Mouse (Mus musculus) CH12.LX (cell line): ENCODE results near the gene Zc3h10. TPM values are rescaled to one million over a fixed set of nuclear protein-coding genes. Genes with fewer than 3 reads are reported as not detected.

Experiments
- DNase-seq: peaks from one replicate; pipeline ENCODE4 v3.0.0-alpha.2; 2013; ENCODE audit errors: extremely low read depth
- H3K27ac ChIP-seq: 2 replicates; pipeline ENCODE4 v1.5.1; 2012; ENCODE audit warnings: low read depth, mild to moderate bottlenecking, control low read depth, moderate library complexity; ENCODE audit not compliant: insufficient read depth
- H3K27me3 ChIP-seq: replicated peaks from 2 replicates; pipeline ENCODE3; 2012; ENCODE audit warnings: inconsistent platforms
- H3K36me3 ChIP-seq, 2 experiments: replicated peaks in 1 of 2; 2 replicates each; pipeline versions ENCODE3 to v1.6.1; 2012; ENCODE audit warnings: inconsistent platforms in 1 of 2, low read length in 1 of 2, mild to moderate bottlenecking in 1 of 2, mixed read lengths in 1 of 2, moderate library complexity in 1 of 2; ENCODE audit not compliant: control insufficient read depth in 1 of 2, insufficient read depth in 1 of 2
- H3K4me1 ChIP-seq, 2 experiments: 2 replicates each; pipeline ENCODE4 v1.6.1; 2012; ENCODE audit warnings: inconsistent platforms in 1 of 2, moderate library complexity in 1 of 2; ENCODE audit not compliant: insufficient read depth in 2 of 2, control insufficient read depth in 1 of 2
- H3K4me2 ChIP-seq: 2 replicates; pipeline ENCODE4 v1.6.1; 2012; ENCODE audit warnings: low read depth, mild to moderate bottlenecking, control low read depth; ENCODE audit not compliant: poor library complexity, insufficient read depth, severe bottlenecking
- H3K4me3 ChIP-seq, 3 experiments: fragments of 150-350 bp in 1 of 3; sonication (generic) in 1 of 3; replicated peaks in 1 of 3; 2 replicates each; pipeline versions ENCODE3 to v1.5.1; 2011 to 2012; ENCODE audit warnings: low read depth in 2 of 3, low read length in 2 of 3, mild to moderate bottlenecking in 2 of 3, moderate library complexity in 2 of 3, control low read depth in 1 of 3, improper control_type of control experiment in 1 of 3, inconsistent platforms in 1 of 3, mixed read lengths in 1 of 3; ENCODE audit not compliant: poor library complexity in 1 of 3
- H3K79me2 ChIP-seq: replicated peaks from 2 replicates; pipeline ENCODE4 v1.6.1; 2012; ENCODE audit warnings: mild to moderate bottlenecking, moderate library complexity; ENCODE audit not compliant: control insufficient read depth, poor library complexity, insufficient read depth, severe bottlenecking; ENCODE audit errors: extremely low read depth
- H3K9ac ChIP-seq: 2 replicates; pipeline ENCODE4 v1.6.1; 2012; ENCODE audit warnings: low read depth, mild to moderate bottlenecking, control low read depth, moderate library complexity; ENCODE audit not compliant: insufficient read depth
- H3K9me3 ChIP-seq: replicated peaks from 2 replicates; pipeline ENCODE3; 2012; ENCODE audit warnings: low read length, inconsistent platforms, mixed read lengths
- CHD1 ChIP-seq: IDR thresholded peaks from 2 replicates; pipeline ENCODE4 v1.6.1; 2012; ENCODE audit warnings: low read depth, low read length, improper control_type of control experiment, inconsistent platforms
- CHD2 ChIP-seq: IDR thresholded peaks from 2 replicates; pipeline ENCODE4 v1.6.1; 2011; ENCODE audit warnings: low read length, improper control_type of control experiment
- E2F4 ChIP-seq: IDR thresholded peaks from 2 replicates; pipeline ENCODE4 v1.6.1; 2011; ENCODE audit warnings: low read depth, low read length, improper control_type of control experiment; ENCODE audit not compliant: insufficient replicate concordance
- ELF1 ChIP-seq: IDR thresholded peaks from 2 replicates; pipeline ENCODE4 v1.6.1; 2014; ENCODE audit warnings: low read depth, mild to moderate bottlenecking, inconsistent platforms, low read length, improper control_type of control experiment
- ETS1 ChIP-seq: conservative IDR thresholded peaks from 2 replicates; pipeline ENCODE4 v1.6.1; 2012; ENCODE audit warnings: low read depth, mild to moderate bottlenecking, inconsistent platforms, low read length, improper control_type of control experiment, moderate library complexity
- IRF4 ChIP-seq: IDR thresholded peaks from 2 replicates; pipeline ENCODE4 v1.6.1; 2014; ENCODE audit warnings: low read depth, mild to moderate bottlenecking, inconsistent platforms, low read length, improper control_type of control experiment
- MAFK ChIP-seq: IDR thresholded peaks from 2 replicates; pipeline ENCODE4 v1.6.1; 2011; ENCODE audit warnings: low read length, improper control_type of control experiment; ENCODE audit not compliant: insufficient replicate concordance
- MAX ChIP-seq: IDR thresholded peaks from 2 replicates; pipeline ENCODE4 v1.6.1; 2011; ENCODE audit warnings: low read length, improper control_type of control experiment
- MAZ ChIP-seq: IDR thresholded peaks from 2 replicates; pipeline ENCODE4 v1.6.1; 2012; ENCODE audit warnings: low read depth, mild to moderate bottlenecking, inconsistent platforms, low read length, improper control_type of control experiment, moderate library complexity
- MEF2A ChIP-seq: IDR thresholded peaks from 2 replicates; pipeline ENCODE4 v1.6.1; 2014; ENCODE audit warnings: low read depth, mild to moderate bottlenecking, inconsistent platforms, low read length, improper control_type of control experiment, borderline replicate concordance
- MXI1 ChIP-seq: IDR thresholded peaks from 2 replicates; pipeline ENCODE4 v1.6.1; 2011; ENCODE audit warnings: mild to moderate bottlenecking, low read depth, low read length, improper control_type of control experiment
- MYC ChIP-seq: IDR thresholded peaks from 2 replicates; pipeline ENCODE4 v1.6.1; 2011; ENCODE audit warnings: low read depth, mild to moderate bottlenecking, improper control_type of control experiment, low read length
- NELFE ChIP-seq: IDR thresholded peaks from 2 replicates; pipeline ENCODE4 v1.6.1; 2011; ENCODE audit warnings: low read depth, low read length, improper control_type of control experiment
- PAX5 ChIP-seq: IDR thresholded peaks from 2 replicates; pipeline ENCODE4 v1.6.1; 2012; ENCODE audit warnings: low read length, inconsistent platforms, mixed read lengths
- POLR2AphosphoS2 ChIP-seq: IDR thresholded peaks from 2 replicates; pipeline ENCODE4 v1.6.1; 2011; ENCODE audit warnings: low read depth, low read length, improper control_type of control experiment
- RAD21 ChIP-seq: IDR thresholded peaks from 2 replicates; pipeline ENCODE4 v1.6.1; 2011; ENCODE audit warnings: low read depth, mild to moderate bottlenecking, low read length, improper control_type of control experiment, moderate library complexity
- SIN3A ChIP-seq: IDR thresholded peaks from 2 replicates; pipeline ENCODE4 v1.6.1; 2012; ENCODE audit warnings: low read length, improper control_type of control experiment, inconsistent platforms
- SMC3 ChIP-seq: IDR thresholded peaks from 2 replicates; pipeline ENCODE4 v1.6.1; 2011; ENCODE audit warnings: low read depth, low read length, improper control_type of control experiment
- UBTF ChIP-seq: IDR thresholded peaks from 2 replicates; pipeline ENCODE4 v1.6.1; 2012; ENCODE audit warnings: low read depth, mild to moderate bottlenecking, inconsistent platforms, low read length, improper control_type of control experiment, moderate library complexity
- USF1 ChIP-seq: IDR thresholded peaks from 2 replicates; pipeline ENCODE4 v1.6.1; 2014; ENCODE audit warnings: low read depth, mild to moderate bottlenecking, inconsistent platforms, low read length, improper control_type of control experiment
- USF2 ChIP-seq: conservative IDR thresholded peaks from 2 replicates; pipeline ENCODE4 v1.6.1; 2011; ENCODE audit warnings: low read depth, low read length, improper control_type of control experiment
- ZMIZ1 ChIP-seq: IDR thresholded peaks from 2 replicates; pipeline ENCODE4 v1.6.1; 2012; ENCODE audit warnings: low read depth, mild to moderate bottlenecking, inconsistent platforms, low read length, improper control_type of control experiment
- ZNF384 ChIP-seq: IDR thresholded peaks from 2 replicates; pipeline ENCODE4 v1.6.1; 2012; ENCODE audit warnings: low read depth, low read length, improper control_type of control experiment, inconsistent platforms
- dilution Hi-C: fragments of 300-500 bp; cut with MboI; formaldehyde crosslinking; loops from 2 replicates; pipeline ENCODE4 v1.14.3; 2020; ENCODE audit warnings: low sequenced_read_pairs; ENCODE audit not compliant: extremely low pct_unique_long_range_greater_than_20kb, extremely low pct_ligation_motif_present
- in situ Hi-C: fragments of 300-500 bp; cut with MboI; formaldehyde crosslinking; loops from 3 replicates; pipeline ENCODE4 v1.14.3; 2019; ENCODE audit warnings: low sequenced_read_pairs, low pct_ligation_motif_present, low pct_unique_long_range_greater_than_20kb, mixed read lengths
- polyA plus RNA-seq: library from polyadenylated mRNA; unstranded; fragments of >175 nt; gene quantifications from 2 replicates; pipeline ENCODE4 v1.2.1, GENCODE M21; 2012; ENCODE audit warnings: low read depth; ENCODE audit not compliant: insufficient read length
- total RNA-seq, 2 experiments: library from RNA; depleted of rRNA; stranded (reverse); fragments of 300-350 nt in 1 of 2; fragments of >200 nt in 1 of 2; gene quantifications; 2 replicates each; pipeline ENCODE4 v1.2.3; 2012 to 2014

The Zc3h10 gene
- total and polyA plus RNA-seq, 3 experiments = 14.4 to 19.9 (median 16.2) TPM

DNA sequence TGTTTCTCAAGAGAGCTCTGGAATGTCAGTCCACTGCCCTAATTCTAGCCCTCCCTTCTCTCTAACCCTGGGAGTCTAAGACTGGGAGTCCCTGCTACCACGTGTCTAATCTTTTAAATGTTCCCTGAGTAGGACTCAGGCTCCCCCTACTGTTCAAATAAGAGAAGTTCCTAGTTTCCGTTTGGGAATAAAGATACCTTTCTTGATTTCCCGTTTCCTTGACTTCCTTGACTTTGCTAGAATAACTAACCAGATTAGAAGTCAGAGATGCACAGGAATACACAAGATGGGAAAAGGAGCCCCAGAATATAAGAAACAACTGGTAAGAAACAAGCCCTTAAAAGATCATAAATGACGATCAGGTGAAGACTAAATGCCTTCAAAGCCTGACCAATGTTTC is 1.2 kb downstream of the Zc3h10 start (continued):
- TF ChIP-seq SIN3A (peak; percentile 95), CHD2 (peak; percentile 51; the same call in 1 of the 2 replicates), USF2 (peak; percentile 59), MXI1 (peak; percentile 99), MAFK (0 out of 2 replicates have a peak, but pooled peaks have one; percentile 37), MEF2A (0 out of 2 replicates have a peak, but pooled peaks have one; percentile 19)

DNA sequence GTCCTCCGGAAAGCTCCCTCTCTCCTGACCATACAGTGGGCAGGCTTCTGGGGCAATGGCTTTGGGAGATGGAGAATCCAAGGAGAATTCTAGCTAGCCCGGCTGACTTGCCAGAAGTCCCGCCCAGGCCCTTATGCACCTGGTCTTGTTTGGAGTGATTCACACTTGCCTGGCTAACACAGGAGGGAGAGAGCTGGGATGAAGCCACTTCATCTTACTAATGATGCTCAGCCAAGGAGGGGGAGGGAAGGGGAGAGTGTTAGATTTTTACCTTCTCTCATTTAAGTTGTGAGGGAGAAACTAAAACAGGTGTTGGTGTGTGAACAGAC is 2.0 kb downstream of the Zc3h10 start:
- H3K27ac ChIP-seq = no peak overlapping the region
- H3K79me2 ChIP-seq = peaks cover 18% of the 10 kb centered on the region
- H3K4me3 ChIP-seq = no peak overlapping the region
- H3K27me3 ChIP-seq = no peaks in the 10 kb centered on the region
- 0 out of 2 replicates have a peak overlapping the region, but pooled peaks have one; percentile 87 for H3K9ac ChIP-seq
- peaks cover 13 to 39% of the 10 kb centered on the region in 2 experiments for H3K4me1 ChIP-seq
- dilution Hi-C loops = no loop called here
- H3K36me3 ChIP-seq = peaks cover 38 to 53% of the 10 kb centered on the region in 2 experiments
- H3K4me2 ChIP-seq = no peak overlapping the region
- no peak for DNase-seq
- in situ Hi-C loops = no loop called here
- TF ChIP-seq CHD2 = no peak
- TF ChIP-seq POLR2AphosphoS2 = no peak
- TF ChIP-seq MAZ = no peak
- TF ChIP-seq ZNF384 = no peak
- TF ChIP-seq RAD21 = no peak
- TF ChIP-seq E2F4 = no peak
- TF ChIP-seq IRF4 = no peak
- TF ChIP-seq PAX5 = no peak
- TF ChIP-seq SMC3 = no peak
- no peak for TF ChIP-seq ELF1
- TF ChIP-seq CHD1 = no peak
- no peaks in the 10 kb centered on the region for H3K9me3 ChIP-seq

DNA sequence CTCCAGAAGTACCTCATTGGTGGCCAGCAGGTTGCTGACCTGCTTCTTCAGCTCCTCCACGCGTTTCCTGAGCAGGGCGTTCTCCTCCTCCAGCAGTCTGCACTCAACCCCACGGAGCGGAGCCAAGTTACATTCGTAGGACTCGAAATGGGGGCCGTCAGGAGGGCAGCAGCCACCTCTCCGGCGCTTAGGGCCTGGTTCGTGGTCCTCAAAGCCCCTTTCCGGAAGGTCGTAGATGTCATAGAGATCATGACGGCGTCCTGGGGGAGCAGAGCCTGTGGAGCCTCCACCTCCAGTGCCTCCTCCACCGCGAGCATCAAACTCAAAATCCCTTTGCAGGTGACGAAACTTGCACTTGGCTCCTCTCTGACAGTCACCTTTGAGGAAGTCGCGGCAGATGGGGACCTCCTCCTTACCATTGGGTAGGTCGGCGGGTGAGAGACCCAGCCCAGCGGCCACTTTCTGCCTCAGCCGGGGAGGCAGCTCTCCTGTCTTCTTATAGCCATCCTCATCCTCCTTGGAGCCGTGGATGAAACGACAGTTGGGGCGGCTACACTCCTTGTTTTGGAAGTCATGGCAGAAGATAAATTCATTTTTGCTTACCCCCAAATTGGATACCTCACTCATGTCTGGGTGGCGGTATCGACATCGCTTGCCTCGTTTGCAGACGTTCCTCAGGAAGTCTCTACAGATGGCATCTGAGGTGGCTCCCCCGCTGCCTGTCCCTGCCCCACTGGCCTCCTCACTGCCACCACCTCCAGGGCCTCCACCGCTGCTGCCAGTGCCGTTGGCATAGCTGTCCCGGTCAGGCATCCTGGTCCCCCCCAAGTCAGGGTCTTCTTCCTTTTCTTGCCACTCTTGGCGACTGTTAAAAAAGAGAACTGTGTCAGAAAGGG is 2.7 kb downstream of the Zc3h10 start:
- Histone ChIP-seq H3K36me3 (peaks cover 38 to 53% of the 10 kb centered on the region in 2 experiments), H3K4me3 (no peak overlapping the region), H3K27me3 (no peaks in the 10 kb centered on the region), H3K9me3 (no peaks in the 10 kb centered on the region), H3K4me2 (no peak overlapping the region), H3K27ac (no peak overlapping the region), H3K9ac (no peak overlapping the region), H3K79me2 (peaks cover 18% of the 10 kb centered on the region), H3K4me1 (peaks cover 13 to 38% of the 10 kb centered on the region in 2 experiments)
- DNase-seq = no peak
- dilution Hi-C loops (no loop called here), in situ Hi-C loops (no loop called here)
- no peak for TF ChIP-seq CHD1
- TF ChIP-seq UBTF = no peak
- no peak for TF ChIP-seq USF1
- TF ChIP-seq MYC = no peak
- TF ChIP-seq MEF2A = no peak
- TF ChIP-seq ETS1 = no peak
- TF ChIP-seq NELFE = no peak
- TF ChIP-seq ZNF384 = no peak
- TF ChIP-seq ZMIZ1 = no peak
- TF ChIP-seq SIN3A = no peak
- TF ChIP-seq MXI1 = no peak
- no peak for TF ChIP-seq MAX
- TF ChIP-seq, all 38 proteins: peak for 0
